Mouse (Mus musculus): ENCODE data around the gene Stoml2.

Gene Stoml2

DNA sequence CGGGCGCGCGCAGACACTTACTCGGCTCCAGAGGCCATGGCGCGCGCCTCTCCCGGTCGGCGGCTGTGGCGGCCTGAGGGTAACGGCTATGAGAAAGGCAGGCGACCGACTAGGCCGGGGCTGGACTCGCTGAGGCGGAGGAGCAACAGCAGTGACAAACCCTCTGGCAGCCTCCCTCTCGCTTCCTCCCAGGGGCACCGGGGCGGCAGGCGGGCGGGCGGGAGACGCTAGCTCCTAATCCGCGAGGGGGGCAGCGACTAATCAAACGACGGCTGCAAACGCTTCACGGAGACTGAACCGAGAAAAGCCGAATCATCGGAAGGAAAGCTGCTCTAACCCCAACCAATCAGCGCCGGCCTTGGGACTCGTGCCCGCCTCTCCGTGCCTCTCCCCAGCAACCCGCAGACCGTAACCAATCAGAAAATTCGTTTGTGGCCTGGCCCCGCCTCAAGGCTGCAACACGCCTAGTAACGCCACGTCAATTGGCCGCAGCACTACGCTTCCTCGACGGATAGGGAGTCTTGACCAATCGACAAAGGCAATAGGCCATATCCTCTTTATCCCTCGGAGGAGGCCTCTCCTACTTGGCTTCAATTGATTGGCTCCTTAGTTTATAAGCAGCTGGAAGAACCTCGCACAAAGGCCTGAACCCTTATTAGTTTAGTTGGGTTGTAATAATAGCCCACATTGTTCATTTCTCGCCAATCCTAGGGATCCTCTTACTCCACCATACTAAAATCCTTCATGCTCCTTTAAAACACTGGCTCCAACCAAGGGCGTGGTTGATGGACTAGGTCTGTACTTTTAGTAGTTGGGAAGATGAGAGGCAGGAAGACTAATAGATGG, 31.1 kb downstream of the Stoml2 start, which contains the start of gene Vcp:
Gene Vcp (minus strand): TSS at position 367 of the 846 bp plus-strand sequence.
- TF ChIP-seq GATA4 (IDR thresholded peaks at IDR 0.05; ENCODE audit: insufficient replicate concordance, low read length), result peak; percentile 7; the same call in 1 of the 2 replicates

DNA sequence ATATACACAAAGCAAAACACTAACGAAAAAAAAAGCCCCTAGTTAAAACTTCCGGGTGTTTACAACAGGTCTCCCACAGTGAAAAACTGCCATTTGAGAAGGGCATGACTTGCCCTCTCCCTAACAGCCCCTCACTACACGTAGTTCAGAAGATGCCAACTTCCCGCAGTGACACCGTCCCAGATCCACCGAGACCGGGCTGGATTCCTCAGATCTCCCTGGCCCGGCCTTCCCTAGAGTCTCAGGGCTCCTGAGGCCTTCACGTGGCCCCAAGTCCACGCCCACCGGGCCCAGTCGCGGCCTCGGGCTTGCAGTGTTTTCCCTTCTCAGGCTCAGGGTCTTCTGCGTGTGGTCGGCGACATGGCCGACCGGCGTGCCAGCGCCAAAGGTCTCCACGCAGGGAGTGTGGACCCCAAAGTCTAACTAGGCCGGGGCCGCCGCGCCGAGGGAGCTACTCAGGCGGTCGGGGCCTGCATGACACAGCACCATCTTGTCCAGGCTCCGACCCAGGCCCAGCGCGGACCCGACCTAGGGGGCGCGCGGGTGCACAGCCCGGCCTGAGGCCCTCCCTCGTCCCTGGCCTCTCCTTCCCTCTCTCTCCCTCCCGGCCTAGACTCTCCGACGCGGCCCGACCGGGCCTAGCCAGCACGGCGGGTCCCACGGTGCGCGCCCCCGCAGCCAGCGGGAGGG, 31.9 kb downstream of the Stoml2 start:
- no peak for TF ChIP-seq GATA4 (IDR thresholded peaks at IDR 0.05; ENCODE audit: insufficient replicate concordance, low read length)

- no peak for TF ChIP-seq GATA4 (IDR thresholded peaks at IDR 0.05; ENCODE audit: insufficient replicate concordance, low read length)
Measured at GRCm38 (mm10) chr4:42998022-42998421, 33.5 kb downstream of the Stoml2 start.

GRCm38 (mm10) chr4:42988296-42988695, 43.2 kb downstream of the Stoml2 start:
- TF ChIP-seq GATA4 (IDR thresholded peaks at IDR 0.05; ENCODE audit: insufficient replicate concordance, low read length), result no peak

GRCm38 (mm10) chr4:42978062-42978461, 53.4 kb downstream of the Stoml2 start:
- TF ChIP-seq GATA4 (IDR thresholded peaks at IDR 0.05; ENCODE audit: insufficient replicate concordance, low read length), result no peak

Measured in liver, adult (tissue).